In the genomic region with DNA sequence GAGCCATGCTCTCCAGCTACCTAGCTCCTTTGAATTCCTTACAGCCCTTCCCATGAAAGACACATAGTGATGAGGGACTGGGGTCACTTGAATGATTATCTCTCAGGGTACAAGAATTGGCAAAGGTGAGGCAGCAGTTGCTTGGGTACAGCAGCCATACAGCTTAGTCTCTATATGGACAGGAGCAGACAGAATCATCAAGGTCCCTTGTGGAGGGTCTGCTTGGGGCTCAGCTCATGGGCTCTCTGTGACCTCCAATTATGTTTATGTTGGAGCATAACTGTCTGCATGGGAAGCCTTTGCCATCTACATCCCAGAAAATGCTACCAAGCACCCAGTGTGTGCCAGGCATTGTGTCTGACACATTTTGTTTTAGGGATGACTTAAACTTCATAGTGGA, we compare ENCODE assay signal across 16 mouse cellular contexts.
DNase-seq lines count a peak whose midpoint lies in the region; ATAC-seq and TF ChIP-seq lines count a peak whose summit lies in the region.
"Had no signal": no experiment of that assay in that cellular context is flagged by ENCODE, and none has a peak within 500 bp of the region (broad histone marks: within the 10 kb centered on the region; RNA-seq: fewer than 3 reads in every experiment).

No protein-coding gene starts in this region.

- no peaks in the 10 kb centered on the region for H3K4me1 ChIP-seq in forebrain, embryonic 11.5 days (replicated peaks; ENCODE audit: control insufficient read depth, insufficient read depth, low read length)
- H3K4me1 ChIP-seq in forebrain, embryonic 16.5 days (replicated peaks; ENCODE audit: control insufficient read depth, insufficient read depth, low read length) = no peaks in the 10 kb centered on the region
- peaks cover 25% of the 10 kb centered on the region for H3K4me1 ChIP-seq in midbrain, embryonic 10.5 days
- H3K4me1 ChIP-seq in midbrain, embryonic 14.5 days (ENCODE audit: control insufficient read depth, insufficient read depth, low read length) = peaks cover 4% of the 10 kb centered on the region
- peaks cover 7% of the 10 kb centered on the region; the same call in 1 of the 2 replicates for H3K4me1 ChIP-seq in midbrain, embryonic 12.5 days
- no peaks in the 10 kb centered on the region for H3K4me1 ChIP-seq in midbrain, postnatal 0 days (ENCODE audit: insufficient read depth, low read length)
- H3K4me1 ChIP-seq: embryonic facial prominence, embryonic 13.5 days; embryonic facial prominence, embryonic 15.5 days had no signal

- no peaks in the 10 kb centered on the region for H3K9me3 ChIP-seq in forebrain, embryonic 11.5 days (ENCODE audit: control insufficient read depth, low read length)
- H3K9me3 ChIP-seq in forebrain, embryonic 16.5 days (ENCODE audit: control insufficient read depth, low read length) = no peaks in the 10 kb centered on the region
- H3K9me3 ChIP-seq in midbrain, embryonic 10.5 days (replicated peaks) = no peaks in the 10 kb centered on the region
- H3K9me3 ChIP-seq in midbrain, embryonic 14.5 days (ENCODE audit: control insufficient read depth, low read length) = no peaks in the 10 kb centered on the region
- H3K9me3 ChIP-seq in midbrain, embryonic 12.5 days = no peaks in the 10 kb centered on the region
- no peaks in the 10 kb centered on the region for H3K9me3 ChIP-seq in midbrain, postnatal 0 days (ENCODE audit: low read length)
- H3K9me3 ChIP-seq: embryonic facial prominence, embryonic 13.5 days; embryonic facial prominence, embryonic 15.5 days; forebrain, embryonic 12.5 days had no signal

- no peak for TF ChIP-seq CTCF in midbrain, postnatal 0 days (IDR thresholded peaks at IDR 0.05)

- no peak overlapping the region for H3K4me2 ChIP-seq in forebrain, embryonic 11.5 days (ENCODE audit: low read depth, low read length, severe bottlenecking)
- no peak overlapping the region for H3K4me2 ChIP-seq in forebrain, embryonic 16.5 days (ENCODE audit: low read length)
- H3K4me2 ChIP-seq in midbrain, embryonic 14.5 days (ENCODE audit: low read length) = no peak overlapping the region
- no peak overlapping the region for H3K4me2 ChIP-seq in midbrain, embryonic 12.5 days (replicated peaks)
- H3K4me2 ChIP-seq in midbrain, postnatal 0 days (ENCODE audit: low read depth, low read length, poor library complexity, severe bottlenecking) = no peak overlapping the region
- H3K4me2 ChIP-seq: embryonic facial prominence, embryonic 13.5 days; embryonic facial prominence, embryonic 15.5 days; forebrain, embryonic 12.5 days had no signal

- no peaks in the 10 kb centered on the region for H3K36me3 ChIP-seq in forebrain, embryonic 11.5 days (ENCODE audit: control insufficient read depth, insufficient read depth, low read length)
- no peaks in the 10 kb centered on the region for H3K36me3 ChIP-seq in forebrain, embryonic 16.5 days (ENCODE audit: control insufficient read depth, insufficient read depth)
- H3K36me3 ChIP-seq in midbrain, embryonic 10.5 days = no peaks in the 10 kb centered on the region
- H3K36me3 ChIP-seq in midbrain, embryonic 14.5 days (ENCODE audit: control insufficient read depth, insufficient read depth, low read length) = no peaks in the 10 kb centered on the region
- H3K36me3 ChIP-seq in midbrain, embryonic 12.5 days = no peaks in the 10 kb centered on the region
- no peaks in the 10 kb centered on the region for H3K36me3 ChIP-seq in midbrain, postnatal 0 days (ENCODE audit: insufficient read depth, low read length)
- H3K36me3 ChIP-seq: embryonic facial prominence, embryonic 13.5 days; embryonic facial prominence, embryonic 15.5 days; forebrain, embryonic 12.5 days had no signal

- no peaks in the 10 kb centered on the region for H3K27me3 ChIP-seq in forebrain, embryonic 11.5 days (ENCODE audit: control insufficient read depth, insufficient read depth, low read length)
- H3K27me3 ChIP-seq in forebrain, embryonic 16.5 days (replicated peaks; ENCODE audit: control insufficient read depth, insufficient read depth, low read length) = no peaks in the 10 kb centered on the region
- no peaks in the 10 kb centered on the region for H3K27me3 ChIP-seq in midbrain, embryonic 10.5 days (ENCODE audit: low read depth, poor library complexity, severe bottlenecking)
- no peaks in the 10 kb centered on the region for H3K27me3 ChIP-seq in midbrain, embryonic 14.5 days (ENCODE audit: control insufficient read depth, insufficient read depth, low read length)
- H3K27me3 ChIP-seq in midbrain, embryonic 12.5 days = no peaks in the 10 kb centered on the region; the same call in 1 of the 2 replicates
- no peaks in the 10 kb centered on the region for H3K27me3 ChIP-seq in midbrain, postnatal 0 days (ENCODE audit: insufficient read depth, low read length)
- H3K27me3 ChIP-seq: embryonic facial prominence, embryonic 13.5 days; embryonic facial prominence, embryonic 15.5 days; forebrain, embryonic 12.5 days had no signal

- no peak overlapping the region for H3K9ac ChIP-seq in forebrain, embryonic 11.5 days (ENCODE audit: low read length)
- no peak overlapping the region for H3K9ac ChIP-seq in forebrain, embryonic 16.5 days (replicated peaks; ENCODE audit: low read depth, low read length)
- H3K9ac ChIP-seq in midbrain, embryonic 14.5 days (replicated peaks; ENCODE audit: low read length) = no peak overlapping the region
- no peak overlapping the region for H3K9ac ChIP-seq in midbrain, embryonic 12.5 days (replicated peaks)
- no peak overlapping the region for H3K9ac ChIP-seq in midbrain, postnatal 0 days (replicated peaks; ENCODE audit: low read length, poor library complexity, severe bottlenecking)
- H3K9ac ChIP-seq: embryonic facial prominence, embryonic 13.5 days; embryonic facial prominence, embryonic 15.5 days; forebrain, embryonic 12.5 days had no signal

- peak; percentile 37; the same call in 1 of the 2 replicates for ATAC-seq in forebrain, embryonic 11.5 days (replicated peaks; ENCODE audit: low FRiP score)
- no peak for ATAC-seq in forebrain, embryonic 16.5 days
- no peak for ATAC-seq in midbrain, embryonic 14.5 days (ENCODE audit: low FRiP score, low TSS enrichment)
- peak; percentile 65; the same call in 1 of the 2 replicates for ATAC-seq in midbrain, embryonic 12.5 days (ENCODE audit: low FRiP score, low read depth)
- ATAC-seq in midbrain, postnatal 0 days (ENCODE audit: low FRiP score) = no peak
- ATAC-seq: forebrain, embryonic 14.5 days had no signal

- no peak for DNase-seq in forebrain, embryonic 11.5 days (ENCODE audit: low spot score)
- no peak for DNase-seq in midbrain, embryonic 10.5 days (ENCODE audit: low spot score)
- DNase-seq in midbrain, embryonic 14.5 days = no peak
- no peak for DNase-seq in midbrain, postnatal 0 days (ENCODE audit: low spot score)
- DNase-seq: adrenal gland, adult 2 months; adrenal gland, postnatal 10 days; adrenal gland, postnatal 25 days; cerebellum, adult 11 months; embryo, embryonic 11 days had no signal

- H3K27ac ChIP-seq in forebrain, embryonic 11.5 days (ENCODE audit: low read depth, low read length) = no peak overlapping the region
- H3K27ac ChIP-seq in forebrain, embryonic 16.5 days (ENCODE audit: low read length) = no peak overlapping the region
- H3K27ac ChIP-seq in midbrain, embryonic 10.5 days (replicated peaks) = peak overlapping the region; percentile 74
- no peak overlapping the region for H3K27ac ChIP-seq in midbrain, embryonic 14.5 days (replicated peaks; ENCODE audit: low read depth, low read length)
- H3K27ac ChIP-seq in midbrain, embryonic 12.5 days (replicated peaks) = no peak overlapping the region
- no peak overlapping the region for H3K27ac ChIP-seq in midbrain, postnatal 0 days (ENCODE audit: low read depth, low read length)
- H3K27ac ChIP-seq: embryonic facial prominence, embryonic 13.5 days; embryonic facial prominence, embryonic 15.5 days; forebrain, embryonic 12.5 days had no signal

- no peak overlapping the region for H3K4me3 ChIP-seq in forebrain, embryonic 11.5 days (ENCODE audit: low read depth, low read length)
- H3K4me3 ChIP-seq in forebrain, embryonic 16.5 days (replicated peaks; ENCODE audit: low read length) = no peak overlapping the region
- no peak overlapping the region for H3K4me3 ChIP-seq in midbrain, embryonic 10.5 days
- H3K4me3 ChIP-seq in midbrain, embryonic 14.5 days (replicated peaks; ENCODE audit: low read depth, low read length) = no peak overlapping the region
- no peak overlapping the region for H3K4me3 ChIP-seq in midbrain, embryonic 12.5 days
- no peak overlapping the region for H3K4me3 ChIP-seq in midbrain, postnatal 0 days (ENCODE audit: low read depth, low read length)
- H3K4me3 ChIP-seq: embryonic facial prominence, embryonic 13.5 days; embryonic facial prominence, embryonic 15.5 days; erythroblast, embryonic 14.5 days; forebrain, embryonic 12.5 days had no signal

Comparison
In these comparisons a context has a peak if more than half of its experiments do, and no peak if none do; other contexts are left out.
1. ATAC-seq: peak in forebrain, embryonic 11.5 days (single experiment) and midbrain, embryonic 12.5 days (single experiment); none in forebrain, embryonic 16.5 days (single experiment), midbrain, embryonic 14.5 days (single experiment) and midbrain, postnatal 0 days (single experiment).